Mouse (Mus musculus): ENCODE data around the gene Usp28.

DNA sequence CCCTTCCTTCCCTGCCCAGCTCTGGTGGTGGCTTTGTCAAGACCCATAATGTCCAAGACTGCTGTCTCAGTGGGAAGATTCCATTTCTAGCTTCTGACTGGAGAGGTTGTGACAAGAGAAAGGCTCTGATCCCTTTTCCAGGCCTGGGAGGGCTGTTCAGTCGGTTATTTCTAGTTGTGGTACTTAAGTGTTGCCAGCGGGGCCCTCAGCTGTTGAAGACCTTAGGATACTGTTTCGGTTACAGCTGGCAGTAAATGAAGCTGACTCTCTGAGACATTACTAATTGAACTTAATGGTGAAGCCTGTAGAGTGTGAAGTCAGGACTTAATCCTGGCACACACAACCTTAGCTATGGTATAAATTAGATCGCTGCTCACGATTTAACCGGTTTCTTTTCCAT lies 14.1 kb downstream of the Usp28 start:
- TF ChIP-seq CTCF (IDR thresholded peaks at IDR 0.05; ENCODE audit: extremely low read depth, insufficient read depth, insufficient read length, insufficient replicate concordance) (no peak), POLR2A (IDR thresholded peaks at IDR 0.05; ENCODE audit: low read depth, low read length) (no peak)
